Mouse (Mus musculus): ENCODE data around the gene Hirip3.
"Not testable (repeated sequence)": the region's sequence is repeated elsewhere in the genome, so short reads cannot be mapped to it uniquely, and the experiment has no call there.

DNA sequence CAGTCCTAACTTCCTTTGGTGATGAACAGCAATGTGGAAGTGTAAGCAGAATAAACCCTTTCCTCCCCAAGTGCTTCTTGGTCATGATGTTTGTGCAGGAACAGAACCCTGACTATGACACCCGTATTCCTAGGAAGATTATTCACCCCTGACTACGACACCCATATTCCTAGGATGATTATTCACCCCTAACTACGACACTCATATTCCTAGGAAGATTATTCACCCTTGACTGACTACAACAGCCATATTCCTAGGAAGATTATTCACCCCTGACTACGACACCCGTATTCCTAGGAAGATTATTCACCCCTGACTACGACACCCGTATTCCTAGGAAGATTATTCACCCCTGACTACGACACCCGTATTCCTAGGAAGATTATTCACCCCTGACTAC lies 38.0 kb downstream of the Hirip3 start:
- not testable (repeated sequence) for TF ChIP-seq POLR2A (IDR thresholded peaks at IDR 0.05; ENCODE audit: borderline replicate concordance, control insufficient read depth, low read depth, low read length); CTCF (IDR thresholded peaks at IDR 0.05; ENCODE audit: control insufficient read depth, insufficient read depth, low read length)
